Mouse (Mus musculus): ENCODE results near the gene Dlg2.

DNA sequence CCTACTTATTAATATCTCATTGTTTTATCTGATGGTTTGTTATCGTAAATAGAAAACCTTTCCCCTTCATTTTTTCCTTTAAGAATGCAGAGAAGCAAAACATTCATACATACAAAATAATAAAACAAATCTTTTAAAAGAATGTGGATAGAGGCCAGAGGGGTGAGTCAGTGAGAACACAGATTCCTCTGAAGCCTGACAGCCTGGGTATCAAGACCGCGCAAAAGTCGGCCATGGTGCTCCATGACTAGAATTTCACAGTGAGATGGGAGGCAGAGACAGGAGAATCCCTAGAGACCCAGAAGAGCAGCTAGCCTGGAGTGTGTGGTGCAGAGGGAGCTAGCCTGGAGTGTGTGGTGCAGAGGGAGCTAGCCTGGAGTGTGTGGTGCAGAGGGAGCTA, 2010.4 kb downstream of the Dlg2 start:
- TF ChIP-seq CTCF (conservative IDR thresholded peaks at IDR 0.05; ENCODE audit: low read length) (no peak), NANOG (IDR thresholded peaks at IDR 0.05; ENCODE audit: borderline replicate concordance, low read length) (no peak)
